Mouse (Mus musculus): ENCODE measurements around the gene Ehmt1.

The Ehmt1 gene

DNA sequence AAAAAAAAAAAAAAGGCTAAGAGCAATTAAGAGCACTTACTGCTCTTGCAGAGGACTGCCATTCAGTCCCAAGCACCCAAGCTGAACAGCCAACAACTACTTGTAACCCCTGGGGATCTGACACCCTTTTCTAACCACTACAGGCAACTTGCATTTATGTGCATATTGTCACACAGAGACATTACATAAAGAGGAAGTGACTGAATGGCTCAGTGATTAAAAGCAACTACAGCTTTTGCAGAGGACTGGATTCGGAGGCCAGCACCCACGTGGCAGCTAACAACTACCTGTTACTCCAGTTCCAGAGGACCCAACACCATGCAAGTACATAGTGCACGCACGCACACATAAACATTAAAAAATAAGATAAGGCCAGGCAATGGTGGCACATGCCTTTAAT, 8.9 kb downstream of the Ehmt1 start:
- DNase-seq = no peak

DNA sequence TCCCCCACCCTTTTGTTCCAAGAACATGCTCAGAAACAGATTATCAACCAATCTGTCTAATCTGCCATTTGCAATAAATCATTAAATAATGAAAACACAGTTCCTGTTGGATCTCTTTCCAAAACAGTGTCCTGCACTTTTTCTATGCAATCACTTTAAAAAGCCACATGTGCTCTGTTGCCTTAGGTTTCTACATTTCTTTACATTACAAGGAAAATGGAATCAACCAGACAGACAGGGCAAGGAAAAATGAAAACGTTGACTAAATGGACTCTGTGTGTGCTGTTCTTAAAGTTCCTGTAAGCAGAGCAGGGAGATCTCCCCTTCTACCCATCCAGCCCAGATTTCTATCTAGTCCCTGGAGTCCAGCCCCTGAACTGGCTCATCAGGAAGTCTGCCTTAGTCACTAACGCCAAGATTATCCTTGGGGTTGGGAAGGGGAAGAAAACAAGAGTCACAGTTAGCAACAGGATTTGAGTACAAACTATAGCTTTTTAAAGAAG, 13.7 kb downstream of the Ehmt1 start:
- DNase-seq = no peak

DNA sequence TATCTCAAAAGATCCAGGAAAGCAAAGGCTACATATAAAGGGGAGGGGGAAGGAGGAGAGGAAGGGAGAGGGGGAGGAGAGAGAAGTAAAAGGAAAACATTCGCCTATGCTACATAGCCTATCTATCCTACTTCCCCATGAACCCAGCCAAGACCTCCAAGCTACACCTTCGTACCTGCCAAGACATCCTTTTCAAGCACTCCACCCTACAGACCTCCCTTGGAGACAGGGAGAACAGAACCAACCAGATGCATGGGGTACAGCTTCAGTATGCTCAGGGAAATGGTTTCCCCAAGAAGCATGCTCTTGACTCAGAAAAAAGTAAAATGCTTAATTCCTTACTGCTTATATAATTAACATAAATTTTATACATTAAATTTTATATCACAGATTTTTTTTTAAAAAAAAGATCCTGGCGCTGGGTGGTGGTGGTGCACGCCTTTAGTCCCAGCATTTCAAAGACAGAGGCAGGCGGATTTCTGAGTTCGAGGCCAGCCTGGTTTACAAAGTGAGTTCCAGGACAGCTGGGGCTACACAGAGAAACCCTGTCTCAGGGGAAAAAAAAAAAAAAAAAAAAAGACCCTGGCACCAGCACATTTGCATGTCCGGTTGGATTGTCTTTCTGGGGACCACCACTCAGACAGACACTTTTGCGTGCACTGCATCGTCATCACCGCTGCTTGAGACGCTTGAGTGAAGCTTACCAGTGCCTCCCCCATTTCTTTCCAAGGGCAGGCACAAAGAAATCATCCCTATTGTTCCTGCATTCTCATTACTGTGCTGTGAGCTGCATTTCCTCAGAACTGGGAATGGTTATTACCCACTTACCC, 14.4 kb downstream of the Ehmt1 start:
- no peak for DNase-seq

DNA sequence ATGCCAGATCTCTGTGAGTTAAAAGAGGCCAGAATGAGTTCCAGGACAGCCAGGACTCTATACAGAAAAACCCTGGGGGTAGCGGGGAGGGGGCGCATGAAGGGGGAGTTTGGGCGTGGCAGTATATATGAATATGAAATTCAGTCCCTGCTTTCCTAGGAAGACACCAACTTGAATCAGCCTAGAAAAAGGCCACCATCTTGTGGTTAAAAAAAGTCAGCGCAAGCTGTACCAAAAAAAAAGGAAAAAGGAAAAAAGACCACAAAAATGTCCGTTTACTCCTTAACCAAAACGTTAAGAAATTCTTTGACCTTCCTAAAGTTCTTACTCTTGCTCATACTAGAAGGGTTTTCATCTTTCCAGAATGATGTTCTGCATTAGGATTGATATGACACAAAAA, 16.4 kb downstream of the Ehmt1 start:
- DNase-seq = no peak

DNA sequence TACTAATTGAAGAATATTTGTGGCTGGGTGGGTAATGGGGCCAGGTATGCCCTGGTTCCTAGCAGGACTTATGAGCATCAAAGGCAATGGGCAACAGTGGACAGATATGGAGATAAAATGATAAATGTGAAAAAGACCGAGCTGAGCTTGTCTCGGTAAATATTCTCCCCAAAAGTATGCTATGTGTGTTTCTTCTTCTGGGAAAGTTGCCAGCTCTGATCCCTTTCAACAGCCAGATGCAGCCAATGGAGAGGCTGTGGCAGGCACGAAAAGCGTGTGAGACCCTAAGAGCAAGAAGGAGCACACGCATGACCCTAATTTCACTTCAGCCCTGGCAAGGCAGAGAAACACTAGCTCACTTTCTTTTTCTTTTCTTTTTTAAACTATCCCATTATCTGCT, 18.4 kb downstream of the Ehmt1 start:
- no peak for DNase-seq

DNA sequence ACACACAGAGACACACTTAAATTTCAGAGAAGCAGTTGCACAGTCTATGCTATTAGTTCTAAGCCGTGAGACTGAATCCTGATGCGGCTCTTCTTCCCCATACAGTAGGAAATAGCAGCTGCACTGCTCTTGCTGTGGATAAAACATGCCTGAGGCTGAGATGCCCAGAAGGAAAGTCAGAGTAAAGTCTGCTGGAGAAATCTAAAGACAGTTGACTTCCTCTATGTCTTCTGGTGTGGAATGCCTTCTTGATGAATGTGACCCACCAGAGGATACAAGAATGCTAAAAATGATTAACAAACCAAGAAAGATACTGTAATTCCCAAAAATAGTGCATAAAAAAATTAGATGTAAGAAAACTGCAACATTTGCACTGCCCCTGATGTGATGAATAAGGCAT, 20.1 kb downstream of the Ehmt1 start:
- DNase-seq = no peak

DNA sequence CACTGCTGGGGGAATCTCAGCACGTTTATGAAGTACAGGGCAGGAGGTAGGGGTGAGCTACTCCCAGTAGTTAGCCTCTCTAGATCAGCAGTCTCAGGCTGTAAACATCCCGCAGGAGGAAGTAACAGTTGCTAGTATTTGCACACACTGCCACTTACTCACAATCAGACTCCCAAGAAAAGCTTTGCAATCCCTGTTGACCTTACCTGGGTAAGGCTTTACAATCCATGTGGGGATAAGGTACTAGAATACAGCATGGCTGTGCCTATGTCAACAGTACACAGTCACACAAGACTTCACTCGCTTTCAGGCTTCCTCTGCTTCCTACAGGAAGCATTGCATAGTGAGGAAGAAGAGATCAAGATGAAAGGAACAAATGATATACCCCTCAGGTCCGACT, 22.7 kb downstream of the Ehmt1 start:
- DNase-seq = no peak

DNA sequence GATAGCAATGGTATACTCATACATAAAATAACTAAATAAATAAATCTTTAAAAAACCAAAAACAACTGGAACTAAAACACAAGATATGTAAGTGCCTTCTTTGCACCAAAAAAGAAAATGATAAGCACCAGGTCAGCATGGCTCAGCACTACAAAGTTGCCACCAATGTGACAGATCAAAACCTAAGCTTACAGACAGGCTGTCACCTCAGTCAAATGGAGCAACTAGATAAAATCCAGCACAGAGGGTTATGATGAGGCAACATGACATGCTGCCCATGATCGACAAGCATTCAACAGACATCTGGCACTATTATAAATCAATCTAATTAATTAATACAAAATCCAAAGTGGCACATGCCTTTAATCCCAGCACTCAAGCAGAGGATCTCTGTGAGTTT, 25.2 kb downstream of the Ehmt1 start:
- DNase-seq = no peak

DNA sequence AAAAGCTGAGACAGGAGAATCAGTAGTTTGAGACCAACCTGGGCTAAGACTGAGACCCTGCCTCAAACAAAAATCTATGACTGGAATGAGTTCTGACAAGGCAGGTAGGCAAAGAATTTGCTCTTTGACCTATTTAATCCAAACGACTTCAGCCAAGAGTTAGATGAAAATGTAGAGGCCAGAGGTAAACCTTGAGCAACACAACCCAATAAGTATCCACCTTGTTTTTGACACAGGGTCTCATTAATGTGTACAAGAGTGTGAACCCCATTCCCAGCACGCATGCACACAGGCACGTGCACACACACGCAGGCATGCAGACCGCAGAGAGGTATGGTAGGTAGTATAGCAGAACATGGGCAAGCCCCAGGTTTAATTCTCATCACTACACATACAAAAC, 27.1 kb downstream of the Ehmt1 start:
- DNase-seq = no peak

DNA sequence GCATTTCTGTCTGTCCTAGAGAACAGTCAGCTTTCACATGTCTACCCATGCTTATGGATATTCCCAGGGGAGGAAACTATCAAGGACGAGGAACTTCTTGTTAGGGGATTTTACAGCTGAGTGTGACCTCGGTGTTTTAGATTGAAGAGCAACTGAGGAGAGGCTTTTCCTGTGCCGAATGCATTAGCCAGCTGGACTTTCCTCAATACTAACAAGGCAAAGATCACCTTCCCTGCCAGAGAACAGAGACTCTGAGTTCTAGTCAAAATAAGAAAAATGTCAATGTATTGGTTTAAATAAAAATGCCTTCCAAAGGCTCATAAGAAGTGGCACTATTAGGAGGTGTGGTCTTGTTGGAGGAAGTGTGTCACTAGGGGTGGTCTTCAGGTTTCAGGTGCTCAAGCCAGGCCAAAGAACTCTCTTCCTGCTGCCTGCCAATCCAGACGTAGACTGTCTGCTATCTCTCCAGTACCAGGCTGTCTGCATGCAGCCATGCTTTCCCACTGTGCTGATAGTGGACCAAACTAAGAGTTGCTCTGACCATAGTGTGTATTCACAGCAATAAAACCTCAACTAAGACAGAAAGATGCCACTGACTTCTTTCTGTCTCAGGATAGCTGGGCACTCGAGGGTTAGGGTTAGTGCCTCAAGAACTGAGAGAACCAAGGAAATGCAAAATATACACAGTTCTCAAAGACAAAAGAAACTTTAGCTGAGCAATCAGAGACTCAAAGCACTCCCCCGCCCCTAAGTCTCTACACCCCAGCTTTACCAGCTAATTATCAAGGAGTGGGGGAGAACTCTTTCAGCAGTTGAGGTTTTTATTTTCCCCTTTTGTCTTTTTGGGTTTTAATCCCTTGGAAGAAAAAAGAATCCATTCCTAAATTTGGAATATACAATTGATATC, 28.6 kb downstream of the Ehmt1 start:
- DNase-seq = no peak

DNA sequence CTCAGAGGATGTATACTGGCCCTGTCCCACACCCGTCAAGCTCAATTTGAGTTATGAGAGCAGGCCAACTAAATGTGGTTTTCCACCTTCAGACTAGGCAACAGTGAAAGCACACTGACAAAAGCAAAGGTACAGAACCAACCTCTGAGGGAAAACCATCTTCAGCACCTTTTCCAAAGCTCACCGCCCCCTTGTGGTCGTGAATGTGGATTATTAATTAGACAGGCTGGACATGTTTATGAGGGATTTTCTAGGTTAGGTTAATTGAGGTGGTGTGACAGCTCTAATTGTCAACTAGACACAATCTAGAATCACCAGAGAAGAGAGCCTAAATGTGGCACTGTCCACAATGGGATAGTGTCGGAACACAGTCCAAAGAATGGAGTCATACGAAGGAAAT, 30.5 kb downstream of the Ehmt1 start:
- DNase-seq = no peak

DNA sequence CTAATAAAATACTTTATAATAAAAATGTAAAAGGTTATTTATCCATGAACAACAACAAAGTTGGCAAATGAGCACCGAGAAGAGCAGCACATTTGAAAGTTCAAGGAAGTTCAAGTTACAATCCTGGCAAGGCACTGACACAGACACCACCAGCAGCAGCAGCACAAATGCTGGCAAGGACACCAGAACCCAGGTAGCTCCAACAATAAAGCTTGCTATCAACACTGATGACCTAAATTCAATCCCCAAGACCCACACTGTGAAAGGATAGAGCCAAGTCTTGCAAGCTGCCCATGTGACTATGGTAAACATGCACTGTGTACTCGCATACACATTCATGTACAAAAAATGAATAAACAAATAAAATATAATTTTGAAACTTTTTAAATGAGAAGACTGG, 38.7 kb downstream of the Ehmt1 start:
- DNase-seq = no peak

DNA sequence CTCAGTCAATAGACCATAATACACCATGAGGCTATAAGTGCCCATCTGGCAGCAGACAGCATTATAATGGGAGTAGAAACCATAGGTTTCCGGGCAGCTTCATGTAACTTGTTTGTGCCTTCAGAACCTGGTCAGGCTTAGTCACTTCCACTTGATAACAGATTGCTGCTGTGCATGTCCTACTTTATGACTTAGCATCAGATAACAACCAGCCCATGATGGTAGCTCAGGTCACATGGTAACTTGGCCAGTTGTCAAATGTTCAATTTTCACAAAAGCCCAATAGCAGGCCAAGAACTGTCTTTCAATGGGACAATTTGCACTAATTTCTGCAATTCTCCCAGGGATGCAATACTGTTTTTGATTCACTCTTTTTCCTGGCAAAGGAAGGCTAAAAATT, 48.5 kb downstream of the Ehmt1 start:
- DNase-seq = no peak

DNA sequence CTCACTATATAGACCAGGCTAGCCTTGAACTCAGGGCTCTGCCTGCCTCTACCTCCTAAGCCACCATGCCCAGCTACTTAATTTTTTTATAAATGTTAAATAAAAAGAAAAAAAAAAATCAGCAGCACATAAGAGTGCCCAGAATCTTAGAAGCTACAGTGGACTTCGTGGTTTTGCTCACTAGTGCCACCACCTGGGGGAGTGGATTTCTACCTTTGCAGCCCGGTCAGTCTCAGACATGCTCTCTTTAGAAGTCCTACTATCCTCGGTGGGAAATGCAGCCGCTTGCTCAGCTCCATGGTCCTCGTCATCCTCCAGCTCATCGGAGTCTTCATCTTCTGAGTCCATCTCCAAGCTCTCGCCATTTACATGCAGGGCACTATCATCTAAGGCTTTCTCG, 56.4 kb downstream of the Ehmt1 start:
- no peak for DNase-seq

DNA sequence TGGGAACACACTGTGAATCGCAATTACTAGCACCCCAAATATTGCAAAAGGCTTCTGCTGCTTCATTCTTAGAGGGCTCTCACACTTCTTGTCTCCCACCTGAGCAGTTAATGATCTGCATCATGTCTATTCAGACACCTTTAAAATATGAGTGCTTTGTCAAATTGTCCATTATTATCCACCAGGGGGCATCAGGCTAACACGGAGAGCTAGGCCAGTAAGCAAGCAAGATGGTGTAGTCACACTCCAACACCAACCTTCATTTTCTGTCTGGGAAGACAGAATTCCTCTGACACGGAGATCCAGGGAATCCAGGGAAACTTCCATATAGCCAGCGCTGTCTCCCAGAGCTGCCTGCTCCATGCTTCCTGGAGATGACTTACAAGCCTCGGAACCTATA, 67.0 kb downstream of the Ehmt1 start:
- no peak for DNase-seq

DNA sequence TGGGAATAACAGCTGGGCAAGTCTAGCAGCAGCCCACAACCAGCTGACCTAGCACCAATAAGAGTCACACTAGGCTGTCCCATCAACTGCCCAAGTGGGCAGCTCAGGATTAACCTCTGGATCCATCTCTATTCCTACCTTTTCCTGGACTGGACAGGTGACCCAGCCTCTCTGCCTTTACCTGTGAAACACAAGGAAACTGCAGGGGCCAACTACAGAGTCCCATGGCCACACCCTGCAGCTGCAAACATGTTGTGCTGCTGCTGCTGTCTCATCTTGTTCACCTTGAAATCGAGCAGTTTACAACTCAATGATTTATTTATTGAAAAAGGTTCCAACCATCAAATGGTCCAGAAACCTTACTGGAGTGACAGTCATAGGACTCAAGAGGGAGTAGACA, 72.9 kb downstream of the Ehmt1 start:
- no peak for DNase-seq

DNA sequence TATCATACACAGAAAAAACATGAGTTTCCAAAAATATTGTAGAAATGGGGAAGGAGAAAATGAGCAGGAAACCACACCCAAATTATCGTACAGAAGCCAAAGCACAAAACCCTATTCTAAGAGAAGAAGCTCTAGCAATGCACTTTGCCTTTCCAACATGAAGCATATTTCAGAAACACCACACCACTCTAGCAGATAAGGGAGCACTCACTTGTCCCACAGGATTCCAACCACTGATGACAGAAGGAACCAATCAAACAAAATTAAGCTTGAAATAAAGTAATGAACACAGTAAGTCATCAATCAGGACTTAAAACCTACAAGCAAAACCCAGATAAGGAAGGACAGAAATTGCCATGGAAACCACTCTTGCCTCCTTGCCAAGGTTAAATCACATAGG, 74.2 kb downstream of the Ehmt1 start:
- no peak for DNase-seq

DNA sequence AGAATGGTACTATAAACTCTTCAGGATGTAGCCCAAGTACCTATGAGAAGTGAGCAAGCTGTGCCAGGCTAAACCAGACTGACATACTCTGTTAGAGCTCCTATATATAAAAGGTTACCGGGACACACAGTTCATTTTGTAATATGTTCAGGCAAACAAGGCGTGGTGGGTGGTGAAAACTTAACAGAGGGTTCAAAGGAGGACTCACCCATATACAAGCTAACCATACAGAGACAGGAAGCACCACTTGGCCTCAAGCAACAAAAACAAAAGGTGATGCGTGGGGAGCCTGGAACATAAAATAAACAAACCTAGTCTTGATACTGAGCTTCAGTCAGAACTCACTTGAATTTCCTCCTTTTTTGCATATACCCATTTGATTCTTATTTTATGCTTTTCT, 88.8 kb downstream of the Ehmt1 start:
- no peak for DNase-seq

DNA sequence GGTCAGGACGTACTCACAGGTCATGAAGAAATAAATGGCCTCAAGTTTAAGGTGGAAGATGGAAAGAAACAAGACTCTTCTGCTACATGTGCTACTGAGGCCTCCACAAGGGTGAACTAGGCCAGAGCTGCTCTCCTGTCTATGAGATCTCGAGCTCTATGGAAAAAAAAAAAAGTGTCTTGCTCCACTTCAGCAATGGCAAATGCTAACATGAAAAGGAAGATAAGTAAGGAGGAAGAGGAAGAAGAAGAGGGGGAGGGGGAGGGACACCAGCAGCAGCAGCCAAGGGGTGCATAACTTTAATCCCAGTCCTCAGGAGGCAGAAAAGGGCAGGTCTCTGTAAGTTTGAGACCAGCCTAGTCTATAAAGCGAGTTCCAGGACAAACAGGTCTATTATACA, 109.7 kb downstream of the Ehmt1 start:
- no peak for DNase-seq

DNA sequence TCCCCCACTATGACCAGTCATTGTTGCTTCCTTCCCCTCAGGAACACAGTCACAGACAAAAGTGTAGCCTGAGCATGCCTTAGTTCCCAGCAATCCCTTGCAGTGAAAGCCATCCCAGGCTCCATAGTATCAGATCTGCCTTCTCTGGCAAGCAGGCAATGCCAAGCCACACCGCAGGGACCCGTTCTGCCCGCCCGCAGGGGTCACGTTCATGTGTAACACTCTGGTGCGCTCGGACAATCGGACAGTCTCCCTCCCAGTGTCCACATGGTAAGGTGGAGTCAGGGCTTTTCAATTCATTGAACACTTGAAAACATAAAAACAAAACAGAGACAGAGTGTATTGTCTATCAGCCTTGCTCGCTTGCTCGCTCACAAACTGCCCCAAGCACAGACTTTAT, 111.7 kb downstream of the Ehmt1 start:
- DNase-seq = no peak

DNA sequence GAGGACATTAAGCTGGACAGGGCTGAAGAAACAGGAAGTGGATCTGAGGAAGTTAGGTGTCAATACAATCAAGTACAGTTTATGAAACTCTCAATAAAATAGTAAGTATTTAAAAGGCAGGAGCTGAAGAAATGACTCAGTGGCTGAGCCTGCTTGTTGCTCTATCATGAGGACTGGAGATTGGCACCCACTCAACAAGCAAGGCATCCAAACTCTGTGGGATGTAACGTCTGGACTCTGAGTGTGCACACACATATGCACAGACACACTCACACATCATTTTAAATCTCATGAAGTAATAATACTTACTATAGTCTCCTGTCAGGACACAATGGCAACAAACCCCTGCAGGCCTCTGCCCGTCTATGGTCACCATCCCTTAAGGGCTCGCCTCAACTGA, 112.4 kb downstream of the Ehmt1 start:
- no peak for DNase-seq

DNA sequence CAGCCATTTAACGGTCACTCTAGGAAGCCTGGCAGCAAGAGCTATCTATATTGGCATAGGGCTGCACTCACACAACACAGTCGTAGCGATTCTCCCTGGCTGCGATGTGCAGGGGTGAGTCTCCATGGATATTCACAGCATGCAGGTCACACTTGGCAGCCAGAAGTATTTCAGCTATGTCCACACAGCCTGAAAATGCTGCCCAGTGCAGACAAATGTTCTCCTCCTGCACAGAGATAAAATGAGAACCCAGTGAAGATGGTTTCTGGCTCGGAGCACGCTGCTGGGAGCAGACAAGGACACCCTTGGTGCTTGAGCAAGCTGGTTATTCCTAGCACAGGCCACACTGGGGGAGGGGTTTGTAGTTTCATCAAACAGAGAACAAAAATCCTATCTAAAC, 113.3 kb downstream of the Ehmt1 start:
- no peak for DNase-seq

DNA sequence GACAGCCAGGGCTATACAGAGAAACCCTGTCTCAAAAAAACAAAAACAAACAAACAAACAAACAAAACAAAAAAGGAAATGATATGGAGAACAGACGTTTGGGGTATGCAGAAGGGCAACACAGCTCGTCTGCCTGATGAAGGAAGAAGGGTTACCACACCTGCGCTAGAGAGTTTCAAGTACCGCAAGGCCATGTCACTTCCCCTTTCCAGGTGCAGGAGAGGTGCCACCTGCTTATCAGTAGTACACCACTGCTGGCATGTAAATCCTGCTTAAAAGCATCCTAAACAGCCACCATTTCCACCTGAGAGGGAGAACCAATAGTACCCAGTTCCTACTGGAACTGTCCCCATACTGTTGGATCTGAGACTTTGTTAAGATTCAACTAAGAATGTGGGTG, 113.8 kb downstream of the Ehmt1 start:
- no peak for DNase-seq

DNA sequence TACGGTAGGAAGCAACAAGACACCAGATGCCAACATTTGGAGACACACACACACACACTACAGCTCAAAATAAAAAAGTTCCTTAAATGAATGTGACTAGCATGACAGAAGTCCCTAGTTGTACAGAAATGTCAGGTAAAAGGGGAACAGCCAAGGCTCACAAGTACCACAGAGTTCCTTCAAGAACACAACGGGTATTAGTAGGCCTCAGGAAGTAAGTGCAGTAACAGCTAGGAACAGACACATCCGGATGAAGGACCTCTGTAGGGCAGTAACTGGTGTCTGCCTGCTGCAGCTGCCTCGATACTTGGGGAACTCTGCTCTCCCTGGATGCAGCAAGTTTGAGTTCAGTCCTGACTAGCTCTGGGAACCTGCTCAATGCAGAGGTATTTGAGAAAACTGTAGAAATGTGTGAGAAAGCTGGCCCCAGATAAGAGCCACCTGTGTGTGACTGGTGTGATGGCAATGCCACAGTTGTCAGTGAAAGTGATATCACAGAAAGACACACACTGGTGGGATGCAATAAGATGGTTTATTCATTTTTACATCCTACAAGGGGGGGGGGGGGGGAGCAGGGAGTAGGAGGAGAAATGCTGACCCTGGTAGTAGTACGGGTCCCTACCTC, 122.5 kb downstream of the Ehmt1 start:
- DNase-seq = no peak
